Mouse (Mus musculus) cerebellum, postnatal 10 days (tissue): ENCODE results near the gene Tbc1d2b.
A peak's percentile ranks its signal among the peaks of the same experiment; 100 is the strongest.

Experiments used
- DNase-seq, 2 experiments: peaks; one replicate each; pipeline ENCODE4 v3.0.0; 2021; ENCODE audit warnings: mixed read lengths in 2 of 2

The Tbc1d2b gene

DNA sequence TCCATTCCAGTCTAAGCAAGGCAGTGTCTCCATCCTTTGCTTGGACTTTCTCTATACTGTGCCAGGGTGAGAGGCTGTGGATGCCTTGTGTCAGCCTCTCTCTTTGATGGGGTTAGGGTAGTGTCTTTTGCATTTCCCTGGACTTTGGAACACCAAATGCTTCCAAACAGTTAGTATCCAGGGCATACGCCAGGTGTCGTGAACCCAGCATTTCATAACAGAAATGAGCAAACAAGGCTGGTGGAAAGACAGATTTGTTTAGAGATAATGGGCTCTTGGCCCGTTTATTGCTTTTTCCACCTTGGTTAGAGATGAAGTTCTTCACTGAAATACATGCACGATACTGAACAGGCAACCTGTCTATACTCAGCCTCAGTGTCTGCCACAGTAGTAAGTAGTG, 105.0 kb downstream of the Tbc1d2b start:
- no peak for DNase-seq

DNA sequence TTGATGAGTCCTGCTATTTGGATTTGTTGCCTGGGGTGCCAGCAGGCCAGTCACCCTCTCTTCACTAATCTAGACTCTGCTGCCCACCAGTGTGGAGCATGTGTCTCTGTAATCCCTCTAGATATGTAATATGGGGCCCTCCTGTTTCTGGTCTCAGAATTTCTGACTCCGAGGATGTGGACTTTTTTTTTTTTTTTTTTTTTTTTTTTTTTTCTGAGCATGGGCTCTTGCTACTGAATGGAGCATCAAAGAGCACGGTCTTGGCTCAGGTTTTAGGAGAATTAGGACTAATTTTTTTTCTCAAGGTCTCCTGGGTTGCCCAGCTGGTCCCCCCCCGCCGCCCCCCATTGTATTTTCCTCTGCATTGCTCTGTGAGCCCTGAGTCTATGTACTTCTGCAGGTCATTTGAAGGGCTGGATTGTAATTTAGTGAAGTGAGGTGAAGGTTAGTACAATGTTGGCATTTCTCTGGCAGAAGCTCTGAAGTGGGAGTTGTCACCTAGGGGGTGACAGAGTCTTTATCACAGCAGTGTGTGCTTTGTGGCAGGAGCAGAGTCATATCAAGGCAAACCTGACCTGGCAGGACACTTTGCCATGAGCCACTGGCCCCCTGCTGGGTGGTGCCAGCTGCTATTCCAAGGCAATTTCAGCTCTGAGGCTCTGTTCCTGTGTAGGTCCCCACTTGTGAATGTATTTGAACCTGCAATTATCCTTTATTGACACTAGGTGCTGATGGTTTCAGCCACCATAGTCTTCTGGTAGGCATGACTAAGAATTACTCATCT, 105.7 kb downstream of the Tbc1d2b start:
- peak; percentile 53 to 58 for DNase-seq

DNA sequence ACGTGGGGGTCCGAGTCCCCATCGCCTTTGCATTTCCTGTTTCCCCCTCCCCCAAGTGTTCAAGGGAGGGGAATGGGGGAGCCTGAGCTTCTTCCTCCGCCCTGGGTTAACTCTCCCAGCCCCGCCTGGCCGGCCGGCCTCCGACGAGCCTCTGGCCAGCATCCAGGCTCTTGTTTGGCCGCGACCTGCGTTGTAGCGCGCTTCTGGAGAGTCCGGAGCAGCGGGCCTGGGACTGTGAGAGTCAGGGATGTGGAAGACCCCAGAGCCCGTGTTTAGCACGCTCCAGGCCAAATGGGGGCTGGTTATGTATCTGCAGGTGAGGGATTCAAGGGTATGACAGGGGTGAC, 106.9 kb downstream of the Tbc1d2b start:
- DNase-seq: peak; percentile 74

DNA sequence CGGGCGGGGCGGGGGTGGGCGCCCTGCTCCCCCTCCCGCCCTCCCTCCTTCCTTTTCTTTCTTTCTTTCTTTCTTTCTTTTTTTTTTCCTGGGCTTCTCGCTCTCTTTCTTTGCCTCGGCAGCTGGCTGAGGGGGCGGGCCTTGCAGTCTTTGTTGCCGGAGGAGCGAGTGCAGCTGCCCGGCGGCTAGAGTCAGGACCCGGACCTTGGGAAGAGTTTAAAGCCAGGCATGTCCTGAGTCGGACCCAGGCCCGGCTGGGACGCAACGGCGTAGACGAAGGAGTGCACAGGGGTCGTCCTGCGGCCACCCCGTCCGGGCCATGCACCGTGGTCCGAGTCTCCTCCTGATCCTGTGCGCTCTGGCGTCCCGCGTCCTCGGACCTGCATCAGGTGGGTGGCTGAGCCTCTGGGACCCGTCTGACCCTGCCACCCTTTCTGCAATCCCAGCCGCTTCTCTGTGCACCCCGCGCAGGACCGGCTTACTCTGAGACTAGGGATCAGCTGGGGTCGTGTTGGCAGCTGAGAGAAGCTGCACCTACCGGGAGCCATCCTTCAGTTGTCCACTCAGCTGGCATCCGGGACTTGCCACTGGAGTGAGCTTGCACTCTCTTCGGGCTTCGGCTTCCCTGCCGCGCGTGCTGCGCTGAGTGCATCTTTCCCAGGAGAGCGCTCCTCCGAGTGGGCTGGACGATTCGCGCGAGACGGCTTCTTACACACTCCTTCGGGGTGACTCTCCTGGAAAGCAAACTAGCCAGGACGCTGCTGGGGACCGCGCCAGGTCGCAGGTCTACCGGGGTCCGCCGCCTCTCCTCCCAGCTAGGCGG, 107.5 kb downstream of the Tbc1d2b start, which contains the start of gene Adamts7:
TSS of gene Adamts7 (plus strand) at position 144 of the 823 bp plus-strand sequence.
- peak; percentile 53 to 59 for DNase-seq

DNA sequence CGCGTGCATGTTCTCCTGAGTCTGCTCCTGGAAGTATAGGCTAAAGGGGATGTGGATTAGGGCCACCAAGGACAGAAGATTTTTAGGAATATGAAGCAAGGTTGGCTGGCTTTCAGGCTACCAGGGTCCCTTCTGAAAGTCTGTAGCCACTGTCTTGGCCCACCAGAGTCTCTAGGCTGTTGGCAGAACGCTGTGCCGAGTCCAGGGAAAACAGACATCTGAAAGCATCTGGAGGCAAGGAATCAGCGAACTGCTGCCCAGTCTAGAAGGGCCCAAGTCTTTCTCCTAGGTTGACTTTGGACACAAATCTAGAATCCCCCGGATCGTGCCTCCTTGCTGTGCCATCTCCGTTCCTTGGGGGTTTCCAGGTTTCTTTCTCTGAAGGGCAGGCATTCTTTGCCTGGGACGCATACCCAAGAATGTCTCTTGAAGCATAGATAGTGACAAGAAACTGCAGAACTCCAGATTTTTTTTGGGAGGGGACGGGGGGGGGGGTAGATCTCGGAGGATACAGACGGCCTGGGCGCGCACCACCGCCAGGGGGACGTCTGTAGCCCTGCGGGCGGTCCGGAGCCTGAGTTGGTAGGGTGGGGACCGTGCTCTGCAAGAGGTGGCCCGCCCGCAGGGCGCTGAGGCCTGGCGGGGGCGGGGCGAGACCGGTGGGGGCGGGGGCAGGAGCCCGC, 108.2 kb downstream of the Tbc1d2b start:
- peak; percentile 42 to 67 for DNase-seq
